Mouse (Mus musculus) intestine, postnatal 0 days (tissue): Measurements from ENCODE around the gene Nt5c. TPM values are rescaled to one million over a fixed set of nuclear protein-coding genes. Genes with fewer than 3 reads are reported as not detected.
"Not testable (repeated sequence)": the region's sequence is repeated elsewhere in the genome, so short reads cannot be mapped to it uniquely, and the experiment has no call there.

Experiments used
- ATAC-seq: fragments of 200-750 bp; cut with Nextera tagmentation; 2 replicates; pipeline ENCODE4 v1.8.0; 2017; ENCODE audit warnings: mild to moderate bottlenecking, moderate TSS enrichment, moderate library complexity
- H3K27ac ChIP-seq: fragments of 300-500 bp; sonication (generic); 2 replicates; pipeline ENCODE4 v1.5.1; 2014; ENCODE audit warnings: mild to moderate bottlenecking, low read depth, low read length, moderate library complexity
- H3K27me3 ChIP-seq: fragments of 300-500 bp; sonication (generic); replicated peaks from 2 replicates; pipeline ENCODE4 v1.6.1; 2014; ENCODE audit warnings: low read length, mixed read lengths; ENCODE audit not compliant: control insufficient read depth, insufficient read depth
- H3K36me3 ChIP-seq: fragments of 300-500 bp; sonication (generic); 2 replicates; pipeline ENCODE4 v1.6.1; 2014; ENCODE audit warnings: mild to moderate bottlenecking, moderate library complexity; ENCODE audit not compliant: control insufficient read depth, insufficient read depth
- H3K4me1 ChIP-seq: fragments of 300-500 bp; sonication (generic); replicated peaks from 2 replicates; pipeline ENCODE4 v1.6.1; 2014; ENCODE audit warnings: antibody characterized with exemption, low read length, mixed read lengths; ENCODE audit not compliant: control insufficient read depth, insufficient read depth
- H3K4me2 ChIP-seq: fragments of 300-500 bp; sonication (generic); replicated peaks from 2 replicates; pipeline ENCODE4 v1.6.1; 2014; ENCODE audit warnings: low read depth, mild to moderate bottlenecking, moderate library complexity
- H3K4me3 ChIP-seq: fragments of 300-500 bp; sonication (generic); 2 replicates; pipeline ENCODE4 v1.5.1; 2014; ENCODE audit warnings: low read depth, low read length
- H3K9ac ChIP-seq: fragments of 300-500 bp; sonication (generic); 2 replicates; pipeline ENCODE4 v1.6.1; 2014; ENCODE audit warnings: mild to moderate bottlenecking, low read depth, low read length
- H3K9me3 ChIP-seq: fragments of 300-500 bp; sonication (generic); 2 replicates; pipeline ENCODE4 v1.6.1; 2016; ENCODE audit warnings: mixed run types; ENCODE audit not compliant: control insufficient read depth
- CTCF ChIP-seq: sonication (generic); IDR thresholded peaks from 2 replicates; pipeline ENCODE4 v1.5.1; 2016; ENCODE audit warnings: low read depth, mild to moderate bottlenecking, control low read depth, antibody characterized with exemption, moderate library complexity
- WGBS: fragments of 180-500 bp; shearing (Covaris S2); extraction: QIAGEN DNeasy Blood & Tissue Kit; methylation state at CpG from one replicate; pipeline ENCODE4 v1.1.7; 2014; 5-methylcytosine and 5-hydroxymethylcytosine counted together
- polyA plus RNA-seq: library from polyadenylated mRNA; unstranded; fragments of >200 nt; fragmentation: Nextera tagmentation; extraction: Ambion mirVana; gene quantifications from 2 replicates; pipeline ENCODE4 v1.2.1, GENCODE M21; 2015

Nt5c gene
- polyA plus RNA-seq, 1 experiment from 2014 or later = 189 TPM

DNA sequence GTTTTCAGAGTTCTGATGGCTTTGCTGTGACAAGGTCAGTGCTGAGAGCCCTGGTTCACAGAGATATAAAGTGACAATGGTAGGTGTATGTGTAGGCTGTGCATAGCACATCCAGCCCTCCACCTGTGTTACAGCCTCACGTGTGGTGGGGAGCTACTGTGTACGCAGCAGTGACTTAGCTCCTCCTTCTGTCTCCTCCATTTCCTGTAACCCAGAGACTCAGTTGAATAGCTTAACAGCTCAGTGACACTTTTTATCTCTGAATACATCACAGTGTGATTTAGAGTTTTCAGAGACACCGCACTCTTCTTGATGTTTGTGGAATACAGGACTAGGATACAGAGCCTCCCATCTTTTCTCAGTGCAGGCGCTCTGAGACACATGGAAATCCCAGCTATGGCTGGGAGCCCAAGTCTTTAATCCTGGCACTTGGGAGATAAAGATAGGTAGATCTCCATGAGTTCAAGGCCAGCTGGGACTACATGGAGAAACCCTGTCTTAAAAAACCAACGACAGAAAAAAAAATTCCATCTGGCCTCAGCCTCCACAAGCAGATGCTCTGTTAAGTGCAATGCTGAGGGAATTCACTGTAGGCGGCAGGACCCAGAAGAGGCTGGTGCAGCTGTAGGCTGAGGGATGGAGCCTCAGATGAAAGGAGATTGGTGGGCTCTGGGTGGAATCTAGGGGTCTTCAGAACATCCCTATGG, 10.0 kb downstream of the Nt5c start:
- 74% methylated on average over 6 of the region's 6 CpGs for WGBS
- Histone ChIP-seq H3K4me1 (no peaks in the 10 kb centered on the region), H3K9me3 (no peaks in the 10 kb centered on the region), H3K9ac (no peak overlapping the region), H3K27ac (no peak overlapping the region), H3K27me3 (no peaks in the 10 kb centered on the region), H3K4me2 (no peak overlapping the region), H3K36me3 (peaks cover 15% of the 10 kb centered on the region; the same call in 1 of the 2 replicates), H3K4me3 (no peak overlapping the region)
- ATAC-seq = no peak
- no peak for TF ChIP-seq CTCF

DNA sequence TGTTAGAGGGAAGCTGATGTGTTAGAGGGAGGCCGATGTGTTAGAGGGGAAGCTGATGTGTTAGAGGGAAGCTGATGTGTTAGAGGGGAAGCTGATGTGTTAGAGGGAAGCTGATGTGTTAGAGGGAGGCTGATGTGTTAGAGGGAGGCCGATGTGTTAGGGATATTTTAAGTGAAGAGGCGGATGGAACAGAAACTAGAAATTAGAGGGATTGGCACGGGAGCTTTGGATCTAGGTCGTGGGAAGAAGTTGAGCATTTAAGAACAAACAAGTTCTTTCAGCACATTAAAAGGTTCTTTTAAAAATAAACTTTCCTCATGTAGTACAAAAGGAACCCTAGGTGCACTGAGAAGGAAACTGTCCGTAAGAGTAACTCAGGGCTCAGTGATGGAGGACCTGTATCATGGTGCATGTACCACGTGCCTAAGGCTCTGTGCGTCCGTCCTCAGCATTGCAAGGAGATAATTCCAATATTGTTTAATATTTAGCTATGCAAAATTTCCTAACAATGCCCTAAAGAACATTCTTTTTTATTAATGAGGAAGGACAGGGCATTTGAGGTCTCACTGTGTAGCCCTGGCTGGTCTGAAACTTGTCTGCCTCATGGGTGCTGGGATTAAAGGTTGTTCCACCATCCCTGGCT, 13.2 kb downstream of the Nt5c start:
- 80% methylated on average over 9 of the region's 9 CpGs for WGBS
- H3K4me3 ChIP-seq = no peak overlapping the region
- peaks cover 11% of the 10 kb centered on the region; the same call in 1 of the 2 replicates for H3K36me3 ChIP-seq
- H3K9ac ChIP-seq = no peak overlapping the region
- H3K4me2 ChIP-seq = no peak overlapping the region
- H3K4me1 ChIP-seq = 0 out of 2 replicates have a peak, but pooled peaks cover 6% of the 10 kb centered on the region
- no peaks in the 10 kb centered on the region for H3K27me3 ChIP-seq
- TF ChIP-seq CTCF = no peak
- no peak for ATAC-seq
- H3K27ac ChIP-seq = no peak overlapping the region
- H3K9me3 ChIP-seq = no peaks in the 10 kb centered on the region

DNA sequence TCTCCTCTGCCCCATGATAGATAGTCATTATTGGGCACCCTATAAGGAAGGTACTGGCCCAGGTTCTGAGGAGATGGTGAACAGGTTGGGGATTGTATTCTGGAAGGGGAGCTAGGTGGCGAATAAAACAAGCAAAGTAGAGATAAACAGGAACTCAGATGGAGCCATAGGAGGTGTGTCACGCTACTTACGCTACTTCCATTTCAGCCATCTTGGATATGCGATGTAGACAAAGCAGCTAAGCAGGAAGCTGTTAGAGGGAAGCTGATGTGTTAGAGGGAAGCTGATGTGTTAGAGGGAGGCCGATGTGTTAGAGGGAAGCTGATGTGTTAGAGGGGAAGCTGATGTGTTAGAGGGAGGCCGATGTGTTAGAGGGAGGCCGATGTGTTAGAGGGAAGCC, 14.3 kb downstream of the Nt5c start:
- not testable (repeated sequence) for ATAC-seq, H3K9ac ChIP-seq, H3K4me1 ChIP-seq, H3K9me3 ChIP-seq, H3K27me3 ChIP-seq, H3K4me2 ChIP-seq, H3K27ac ChIP-seq, H3K4me3 ChIP-seq
- WGBS = 81% methylated on average over 7 of the region's 7 CpGs
- H3K36me3 ChIP-seq = peaks cover 11% of the 10 kb centered on the region; the same call in 1 of the 2 replicates

DNA sequence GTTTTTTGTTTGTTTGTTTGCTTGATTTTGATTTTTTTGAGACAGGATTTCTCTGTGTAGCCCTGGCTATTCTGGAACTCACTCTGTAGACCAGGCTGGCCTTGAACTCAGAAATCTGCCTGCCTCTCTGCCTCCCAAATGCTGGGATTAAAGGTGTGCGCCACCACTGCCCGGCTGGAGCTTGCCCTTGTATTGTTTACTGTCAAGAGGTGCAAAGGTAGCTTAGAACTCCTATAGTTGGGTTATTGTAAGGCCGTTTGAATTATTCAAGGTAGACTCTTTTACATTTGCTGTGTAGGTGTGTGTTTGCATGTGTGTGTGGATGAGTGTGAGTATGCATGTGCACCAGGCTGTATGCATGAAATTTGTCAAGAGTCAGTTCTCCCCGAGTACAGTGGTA, 15.0 kb downstream of the Nt5c start:
- not testable (repeated sequence) for H3K4me1 ChIP-seq, H3K9ac ChIP-seq, H3K27me3 ChIP-seq, ATAC-seq, H3K27ac ChIP-seq, H3K9me3 ChIP-seq
- peak overlapping the region; percentile 79; the same call in 1 of the 2 replicates for H3K4me3 ChIP-seq
- peaks cover 11% of the 10 kb centered on the region; the same call in 1 of the 2 replicates for H3K36me3 ChIP-seq
- 67% methylated on average over 4 of the region's 4 CpGs for WGBS
- peak overlapping the region; percentile 89 for H3K4me2 ChIP-seq

DNA sequence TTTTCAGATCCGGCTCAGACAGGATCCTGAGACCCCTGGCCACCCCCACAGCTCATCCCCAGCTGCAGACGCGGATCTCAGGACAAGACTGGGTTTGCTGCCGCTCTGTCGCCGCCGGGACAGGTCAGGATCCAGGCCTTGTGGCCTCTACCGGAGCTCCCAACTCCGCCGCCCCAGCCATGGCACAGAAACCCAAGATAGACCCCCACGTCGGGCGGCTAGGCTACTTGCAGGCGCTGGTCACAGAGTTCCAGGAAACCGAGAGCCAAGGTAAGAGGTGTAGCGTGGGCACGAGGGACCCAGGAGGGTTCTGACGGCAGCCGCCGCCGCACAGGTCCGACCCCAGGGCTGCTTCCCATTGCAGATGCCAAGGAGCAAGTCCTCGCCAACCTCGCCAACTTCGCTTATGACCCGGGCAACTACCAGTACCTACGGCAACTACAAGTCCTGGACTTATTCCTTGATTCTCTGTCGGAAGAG, 15.9 kb downstream of the Nt5c start:
- Histone ChIP-seq H3K9me3 (no peaks in the 10 kb centered on the region), H3K27me3 (no peaks in the 10 kb centered on the region), H3K27ac (peak overlapping the region; percentile 31; the same call in 1 of the 2 replicates), H3K36me3 (peaks cover 11% of the 10 kb centered on the region; the same call in 1 of the 2 replicates), H3K4me2 (peak overlapping the region; percentile 89), H3K9ac (peak overlapping the region; percentile 81), H3K4me1 (0 out of 2 replicates have a peak, but pooled peaks cover 6% of the 10 kb centered on the region), H3K4me3 (peak overlapping the region; percentile 79)
- TF ChIP-seq CTCF = no peak; the same call in 1 of the 2 replicates
- ATAC-seq = peak; percentile 31
- WGBS = 3% methylated on average over 28 of the region's 28 CpGs

DNA sequence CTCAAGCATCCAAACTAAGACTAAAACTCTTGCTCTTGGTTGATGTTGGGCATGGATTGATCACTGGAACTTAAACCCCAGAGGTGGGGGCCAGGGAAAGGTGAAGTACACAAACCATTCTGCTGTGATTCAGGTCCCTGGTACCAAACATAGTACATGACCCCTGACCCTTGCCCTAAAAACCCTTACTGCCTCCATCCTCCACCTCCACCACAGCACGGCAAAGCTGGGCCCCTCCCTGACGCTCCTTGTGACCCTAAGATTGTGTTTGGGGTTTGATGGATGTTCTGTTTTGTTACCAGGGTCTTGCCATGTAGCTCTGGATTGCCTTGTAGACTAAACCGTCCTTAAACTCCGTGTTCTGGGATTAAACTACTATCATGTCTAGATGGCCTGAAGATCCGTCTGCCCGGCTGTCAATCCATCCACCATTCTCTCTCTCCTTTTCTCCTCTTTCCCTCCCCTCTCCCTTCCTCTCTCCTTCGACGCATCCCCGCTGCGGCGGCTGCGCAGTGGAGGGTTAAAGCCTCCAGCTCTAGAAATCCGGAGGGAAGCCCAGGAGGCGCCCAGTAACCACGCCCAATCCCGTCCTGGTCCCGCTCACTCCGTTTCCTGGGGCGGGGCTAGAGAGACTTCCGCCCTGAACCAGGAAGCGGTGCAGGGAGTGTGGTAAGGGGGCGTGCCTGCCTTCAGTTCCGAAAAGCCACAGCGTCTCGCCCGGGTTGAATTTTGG, 16.5 kb downstream of the Nt5c start, which contains the start of gene Armc7:
Armc7 (plus strand) TSS at position 643 of the 733 bp plus-strand sequence.
- under 1% methylated on average over 26 of the region's 26 CpGs for WGBS
- Histone ChIP-seq H3K27me3 (no peaks in the 10 kb centered on the region), H3K4me3 (peak within 1 kb of the TSS; percentile 79), H3K4me2 (peak within 1 kb of the TSS; percentile 89), H3K4me1 (0 out of 2 replicates have a peak, but pooled peaks cover 6% of the 10 kb centered on the region), H3K9me3 (no peaks in the 10 kb centered on the region), H3K27ac (peak within 1 kb of the TSS; percentile 31; the same call in 1 of the 2 replicates), H3K36me3 (peaks cover 8% of the 10 kb centered on the region; the same call in 1 of the 2 replicates), H3K9ac (peak within 1 kb of the TSS; percentile 81)
- peak; percentile 92 for ATAC-seq
- TF ChIP-seq CTCF = no peak
